Comparison of ENCODE assay signal across 11 mouse cellular contexts in the genomic region with DNA sequence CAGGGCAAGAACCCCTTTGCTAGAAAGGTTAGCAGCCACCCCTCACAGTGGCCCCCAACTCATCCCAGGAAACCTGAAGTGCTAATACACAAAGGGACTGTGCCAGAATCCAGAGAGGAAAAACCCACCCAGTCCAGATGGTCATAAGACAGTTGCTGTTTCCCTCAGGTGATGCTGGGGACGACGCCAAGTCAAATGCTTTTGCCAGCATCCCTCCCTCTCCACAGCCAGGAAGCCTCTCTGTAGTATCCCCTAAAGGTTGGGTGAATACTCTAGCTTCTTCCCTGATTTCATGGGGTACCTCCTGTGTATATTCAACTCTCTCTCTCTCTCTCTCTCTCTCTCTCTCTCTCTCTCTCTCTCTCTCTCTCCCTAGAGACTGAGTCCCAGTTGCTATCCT.
A peak's percentile ranks its signal among the peaks of the same experiment; 100 is the strongest.
DNase-seq lines count a peak whose midpoint lies in the region.
"Had no signal": no experiment of that assay in that cellular context is flagged by ENCODE, and none has a peak within 500 bp of the region (broad histone marks: within the 10 kb centered on the region; RNA-seq: fewer than 3 reads in every experiment).

No protein-coding gene starts in this region.

- intact Hi-C loops in left cerebral cortex, postnatal 4 days (cut with DNase I), result no loop called here
- intact Hi-C loops in left cerebral cortex, postnatal 25 days (cut with DNase I), result no loop called here

- DNase-seq in cerebellum, postnatal 14 days, result peak; percentile 28 to 33
- DNase-seq in cerebellum, adult 18-20 months, result no peak
- peak; percentile 27 for DNase-seq in left cerebral cortex, postnatal 4 days
- DNase-seq in left cerebral cortex, postnatal 25 days (ENCODE audit: low spot score in 2 of 2), result no peak
- DNase-seq: adrenal gland, adult 2 months; adrenal gland, postnatal 10 days; adrenal gland, postnatal 25 days; cerebellum, adult 11 months; cerebellum, adult 2 months; cerebellum, adult 9-10 months; embryo, embryonic 11 days had no signal

Comparison
In these comparisons a context has a peak if more than half of its experiments do, and no peak if none do; other contexts are left out.
1. DNase-seq: peak in cerebellum, postnatal 14 days (2 of 2) and left cerebral cortex, postnatal 4 days (single experiment); none in cerebellum, adult 18-20 months (0 of 2) and left cerebral cortex, postnatal 25 days (0 of 2).